Mouse (Mus musculus): Measurements from ENCODE around the gene Kcnip4.

The Kcnip4 gene

GRCm38 (mm10) chr5:48419741-48420140, 1105.0 kb downstream of the Kcnip4 start:
- ATAC-seq (ENCODE audit: low TSS enrichment), result no peak

GRCm38 (mm10) chr5:48412261-48412660, 1112.4 kb downstream of the Kcnip4 start:
- ATAC-seq (ENCODE audit: low TSS enrichment), result no peak

GRCm38 (mm10) chr5:48411462-48411861, 1113.2 kb downstream of the Kcnip4 start:
- no peak for ATAC-seq (ENCODE audit: low TSS enrichment)

- ATAC-seq (ENCODE audit: low TSS enrichment), result no peak
These were observed 1114.4 kb downstream of the Kcnip4 start for GRCm38 (mm10) chr5:48410348-48410747.

GRCm38 (mm10) chr5:48408276-48408675, 1116.4 kb downstream of the Kcnip4 start:
- ATAC-seq (ENCODE audit: low TSS enrichment), result no peak

DNA sequence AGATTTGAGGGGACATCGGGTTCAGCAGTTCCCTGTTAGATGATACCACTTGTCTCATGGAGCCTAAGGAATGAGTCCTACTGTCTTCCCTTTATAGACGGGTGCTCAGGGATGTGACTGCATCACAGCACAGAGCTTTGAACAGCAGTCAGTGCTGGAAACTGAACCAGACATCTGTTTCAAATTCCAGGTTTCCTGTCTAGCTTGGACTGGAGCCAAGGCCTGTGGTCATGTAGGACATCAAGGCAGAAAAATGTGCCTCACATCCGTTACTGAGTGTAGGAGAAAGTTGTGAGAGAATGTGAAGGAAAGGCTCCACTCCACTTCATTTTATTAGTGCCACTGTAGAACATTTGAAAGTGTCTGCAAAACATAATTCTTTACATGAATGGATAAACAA, 1122.2 kb downstream of the Kcnip4 start:
- no peak for ATAC-seq (ENCODE audit: low TSS enrichment)

- ATAC-seq (ENCODE audit: low TSS enrichment), result peak; percentile 100
These were observed 1152.6 kb downstream of the Kcnip4 start for GRCm38 (mm10) chr5:48371890-48372766.

- ATAC-seq (ENCODE audit: low TSS enrichment), result no peak
These were observed 1175.4 kb downstream of the Kcnip4 start for GRCm38 (mm10) chr5:48349309-48349708.

DNA sequence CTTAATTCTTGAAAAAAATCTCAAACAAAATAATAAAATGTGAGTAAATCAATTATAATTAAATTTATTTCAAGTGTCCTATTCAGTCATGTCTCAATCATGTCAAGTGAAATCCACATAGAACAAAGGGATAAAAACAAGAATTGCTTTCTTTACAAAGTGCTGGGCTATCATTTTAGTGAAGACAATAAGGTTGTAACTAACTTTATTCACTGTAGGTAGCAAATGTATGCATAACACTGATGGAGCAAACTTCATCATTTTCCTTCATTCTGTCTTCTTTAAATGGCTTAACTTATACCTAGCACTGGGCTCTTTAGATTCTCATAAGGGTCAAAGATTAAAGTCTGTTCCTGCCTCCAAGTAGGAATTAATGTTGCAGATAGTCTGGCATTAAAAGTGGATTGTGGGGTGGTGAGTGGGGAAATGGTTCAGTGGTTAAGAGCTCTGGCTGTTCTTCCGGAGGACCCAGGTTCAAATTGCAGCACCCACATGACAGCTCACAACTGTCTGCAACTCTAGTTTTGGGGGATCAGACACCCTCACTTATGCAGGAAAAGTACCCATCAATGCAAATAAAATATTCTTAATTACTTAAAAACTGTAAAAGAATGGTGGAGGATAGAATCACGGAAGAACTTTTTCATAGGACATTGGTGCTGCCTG, 1178.6 kb downstream of the Kcnip4 start:
- no peak for ATAC-seq (ENCODE audit: low TSS enrichment)

DNA sequence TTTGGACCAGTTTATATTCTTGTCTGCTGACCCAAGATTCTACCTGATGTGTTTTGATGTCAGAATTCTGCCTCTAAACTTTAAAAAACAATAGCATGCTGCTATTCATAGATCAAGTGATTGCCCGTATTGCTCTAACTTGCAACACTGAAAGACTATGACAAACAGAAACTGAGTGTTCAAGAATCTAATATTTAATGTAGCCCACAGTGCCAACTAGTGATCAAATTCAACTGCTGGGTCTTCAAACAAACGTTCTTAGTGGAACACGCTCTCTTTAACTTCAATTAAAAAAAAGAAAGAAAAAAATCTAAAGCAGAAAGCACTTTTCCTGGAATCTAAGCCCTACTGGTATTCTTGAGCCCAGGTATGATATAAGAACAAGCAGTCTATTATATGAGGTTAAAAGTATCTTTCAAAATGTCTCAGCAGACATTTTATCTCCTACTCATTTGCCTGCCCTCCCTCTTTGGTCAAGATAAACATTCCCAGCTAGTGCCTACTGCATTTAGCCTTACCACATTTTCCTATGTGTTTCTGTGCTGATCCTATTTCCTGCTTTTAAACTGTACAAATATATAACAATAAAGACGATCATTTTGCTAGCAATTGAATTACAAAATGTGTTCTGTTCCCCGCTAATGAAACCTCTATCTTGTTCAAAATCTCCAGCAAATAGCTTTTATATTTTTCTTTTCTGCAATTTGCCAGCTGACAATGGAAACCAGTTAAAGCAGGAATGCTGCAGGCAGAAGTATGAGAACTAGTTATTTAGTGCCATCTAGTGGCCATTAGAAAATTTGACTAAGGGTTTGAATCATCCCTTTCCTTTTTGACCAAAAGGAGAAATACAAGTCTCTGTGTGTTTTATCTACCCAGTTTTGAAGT, 1179.4 kb downstream of the Kcnip4 start:
- ATAC-seq (ENCODE audit: low TSS enrichment), result peak; percentile 94

GRCm38 (mm10) chr5:48340808-48341433, 1183.8 kb downstream of the Kcnip4 start:
- no peak for ATAC-seq (ENCODE audit: low TSS enrichment)
